Mouse (Mus musculus) gastrocnemius, postnatal 36 days (tissue): ENCODE data around the gene Slc38a3. TPM values are rescaled to one million over a fixed set of nuclear protein-coding genes. Genes with fewer than 3 reads are reported as not detected.

Experiments used
- DNase-seq, 2 experiments: peaks; one replicate each; pipeline ENCODE4 v3.0.0; 2022
- intact Hi-C: fragments of 180-260 bp; cut with DNase I; formaldehyde crosslinking; loops from one replicate; pipeline ENCODE4 v1.15.1; 2025
- total RNA-seq, 2 experiments: library from RNA; stranded (reverse); gene quantifications; 2 replicates each; pipeline ENCODE4 v1.2.3; 2021

The Slc38a3 gene
- total RNA-seq, 2 experiments from 2014 or later = 60.6 to 81.6 TPM

DNA sequence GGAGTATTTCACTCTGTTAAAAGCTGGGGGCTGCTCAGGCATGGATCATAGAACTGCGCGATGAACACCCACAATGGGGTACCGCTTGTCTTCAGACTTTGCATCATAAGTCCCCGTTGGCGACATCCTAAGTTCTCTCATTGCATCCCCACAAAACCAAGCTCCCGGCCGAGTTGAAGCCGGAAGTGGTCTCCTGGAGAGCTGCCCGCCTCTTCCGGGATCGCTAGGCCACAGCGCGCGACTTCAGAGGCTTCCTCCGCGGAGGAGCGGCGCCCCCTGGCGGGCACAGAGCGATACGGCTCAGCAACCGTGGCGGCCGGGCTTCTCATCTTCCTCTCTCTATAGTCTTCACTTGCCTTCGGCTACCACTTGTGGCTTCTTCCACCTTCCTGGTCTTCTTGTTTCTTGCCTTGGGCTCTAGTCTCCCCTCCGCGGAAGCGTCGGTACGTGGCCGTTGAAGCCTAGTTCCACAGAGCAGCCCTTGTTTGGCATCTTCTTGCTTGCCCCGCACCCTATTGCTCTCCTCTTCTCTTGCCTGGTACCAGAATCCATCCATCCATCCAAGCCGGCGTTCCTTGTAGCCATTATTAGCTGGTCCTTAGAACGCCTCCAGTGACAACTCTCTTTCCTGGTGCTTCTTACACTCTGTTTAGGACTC lies 24.7 kb downstream of the Slc38a3 start:
- DNase-seq = peak; percentile 88 to 91
- intact Hi-C loops = loop anchor here (1.0 to 2.0 kb wide), 3 partner anchors 18 to 42 kb away; no protein-coding TSS in a partner anchor

DNA sequence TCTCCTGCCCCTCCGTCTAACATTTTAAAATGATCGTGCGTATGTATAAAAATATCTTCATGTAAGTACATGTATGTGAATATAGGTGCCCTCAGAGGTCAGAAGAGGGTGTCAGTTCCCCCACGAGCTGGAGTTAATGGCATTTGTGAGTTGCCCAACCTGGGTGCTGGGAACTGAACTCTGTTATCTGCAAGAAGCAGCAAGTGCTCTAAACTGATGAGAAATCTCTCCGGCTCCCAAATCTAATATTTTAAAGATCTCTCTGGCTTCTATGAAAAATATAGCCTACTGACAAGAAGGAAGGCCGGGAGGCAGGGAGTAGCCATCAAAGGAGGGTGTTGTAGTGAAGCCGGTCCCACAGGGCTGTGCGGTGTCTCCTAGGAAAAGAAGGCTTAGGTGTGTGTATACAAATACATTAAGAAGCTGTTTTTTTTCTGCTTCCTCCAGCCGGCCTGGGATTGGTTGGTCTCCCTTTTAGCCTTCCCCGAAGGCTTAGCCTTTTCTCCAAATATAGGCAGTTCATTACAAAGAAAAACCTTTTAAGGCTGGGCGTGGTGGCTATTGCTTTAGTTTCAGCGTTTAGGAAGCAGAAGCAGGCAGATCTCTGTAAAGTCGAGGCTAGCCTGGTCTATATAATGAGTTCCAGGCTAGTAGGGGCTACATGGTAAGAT lies 25.7 kb downstream of the Slc38a3 start:
- intact Hi-C loops = loop anchor here (2.0 kb wide), 1 partner anchor 17 kb away; no protein-coding TSS in a partner anchor
- no peak for DNase-seq

DNA sequence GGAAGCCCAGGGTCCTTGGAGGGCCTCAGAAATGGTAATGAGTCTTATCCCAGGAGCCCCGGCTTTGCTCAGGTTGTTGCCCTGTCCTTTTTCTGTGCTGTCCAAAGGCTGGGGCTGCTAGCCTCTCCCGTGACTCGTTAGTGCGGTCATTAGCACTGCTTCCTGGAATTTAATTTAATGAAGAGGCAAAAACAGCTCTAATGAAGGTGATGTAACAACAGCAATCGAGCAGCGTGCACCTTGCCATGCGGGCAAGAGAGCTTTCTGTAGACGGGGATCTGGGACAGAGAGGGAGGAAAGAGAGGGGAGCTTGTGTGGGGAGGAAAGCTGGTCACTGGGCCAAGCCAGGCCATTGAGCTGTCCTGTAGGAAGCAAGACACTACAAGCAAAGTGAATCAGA lies 27.7 kb downstream of the Slc38a3 start:
- DNase-seq = no peak
- intact Hi-C loops = no loop called here

DNA sequence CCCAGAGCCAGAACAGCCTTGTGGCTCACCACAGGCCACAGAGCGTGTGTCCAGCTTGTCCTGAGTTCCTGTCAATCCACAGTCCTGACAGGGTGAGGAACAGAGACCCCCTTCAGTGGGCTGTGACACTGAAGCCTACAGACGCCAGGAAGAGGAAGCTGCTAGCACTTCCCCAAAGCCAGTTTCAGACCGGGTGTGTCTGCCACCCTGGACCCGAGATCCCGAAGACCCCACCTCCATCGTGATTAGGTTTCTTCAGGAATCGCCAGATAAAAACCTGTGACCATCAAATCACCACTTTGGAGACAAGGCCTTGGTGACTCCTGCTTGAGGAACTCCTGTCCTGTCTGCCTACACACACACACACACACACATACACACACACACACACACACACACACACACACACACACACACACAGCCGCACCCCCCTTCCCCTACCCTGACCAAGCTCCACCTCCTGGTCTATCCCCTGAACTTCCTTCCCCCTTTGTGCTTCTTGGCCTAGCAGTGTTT lies 29.0 kb downstream of the Slc38a3 start:
- no peak for DNase-seq
- intact Hi-C loops = no loop called here

DNA sequence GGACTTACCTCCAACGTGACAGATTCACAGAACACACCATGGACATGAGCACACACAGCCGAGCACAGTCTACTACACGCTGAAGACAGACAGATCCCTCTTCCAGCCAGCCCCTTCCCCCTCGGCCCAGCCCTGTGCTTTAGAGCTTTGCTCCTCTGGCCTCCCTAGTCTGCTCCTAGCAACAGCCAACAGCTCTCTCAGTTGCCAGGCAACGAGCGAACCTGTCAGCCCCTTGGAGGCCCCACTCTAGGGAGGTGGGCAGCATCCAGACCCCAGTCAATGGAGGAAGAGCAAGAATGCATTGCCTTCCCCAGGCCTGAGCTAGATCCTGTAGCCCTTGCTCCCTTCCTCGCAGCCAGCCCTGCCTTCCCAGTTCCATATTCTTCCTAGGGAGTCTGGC lies 32.3 kb downstream of the Slc38a3 start:
- intact Hi-C loops = no loop called here
- DNase-seq = no peak

DNA sequence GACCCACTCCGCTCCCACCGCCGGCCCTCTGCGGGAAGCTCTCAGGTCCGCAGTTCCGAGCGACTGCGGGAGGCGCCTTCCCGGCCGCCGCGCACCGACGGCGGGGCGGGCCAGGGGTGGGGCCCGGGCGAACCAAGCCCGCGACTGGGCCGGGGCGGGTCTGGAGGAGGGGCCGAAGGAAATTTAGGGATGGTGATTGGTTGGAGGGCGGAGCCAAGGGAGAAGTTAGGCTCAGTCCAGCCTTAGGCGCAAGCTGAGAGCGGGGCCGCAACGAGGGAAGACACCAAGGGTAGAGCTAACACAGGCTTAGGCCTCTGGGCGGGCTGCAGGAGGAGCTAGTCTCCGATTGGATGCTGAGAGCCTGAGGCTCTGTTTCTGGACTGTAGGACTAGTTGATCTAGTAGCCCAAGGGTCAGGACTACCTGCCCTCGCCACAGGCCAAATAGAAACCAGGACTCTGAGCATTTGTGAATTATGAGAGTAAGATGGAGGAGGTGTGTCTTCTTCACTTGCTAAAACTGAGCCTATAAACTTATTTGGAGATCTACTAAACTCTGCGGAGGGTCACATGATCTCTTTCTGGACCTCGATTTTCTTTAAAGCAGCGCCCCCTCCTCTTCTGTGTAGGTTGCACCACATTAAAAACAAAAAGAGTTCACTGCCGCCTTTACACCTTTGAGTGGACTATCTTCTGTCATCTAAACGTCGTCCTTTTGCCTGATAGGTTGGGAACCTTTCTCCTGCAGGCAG lies 33.9 kb downstream of the Slc38a3 start, which contains the start of gene Gnai2:
Gene Gnai2 (minus strand): TSS at position 89 of the 750 bp plus-strand sequence.
- peak; percentile 95 to 96 for DNase-seq
- intact Hi-C loops = no loop called here

DNA sequence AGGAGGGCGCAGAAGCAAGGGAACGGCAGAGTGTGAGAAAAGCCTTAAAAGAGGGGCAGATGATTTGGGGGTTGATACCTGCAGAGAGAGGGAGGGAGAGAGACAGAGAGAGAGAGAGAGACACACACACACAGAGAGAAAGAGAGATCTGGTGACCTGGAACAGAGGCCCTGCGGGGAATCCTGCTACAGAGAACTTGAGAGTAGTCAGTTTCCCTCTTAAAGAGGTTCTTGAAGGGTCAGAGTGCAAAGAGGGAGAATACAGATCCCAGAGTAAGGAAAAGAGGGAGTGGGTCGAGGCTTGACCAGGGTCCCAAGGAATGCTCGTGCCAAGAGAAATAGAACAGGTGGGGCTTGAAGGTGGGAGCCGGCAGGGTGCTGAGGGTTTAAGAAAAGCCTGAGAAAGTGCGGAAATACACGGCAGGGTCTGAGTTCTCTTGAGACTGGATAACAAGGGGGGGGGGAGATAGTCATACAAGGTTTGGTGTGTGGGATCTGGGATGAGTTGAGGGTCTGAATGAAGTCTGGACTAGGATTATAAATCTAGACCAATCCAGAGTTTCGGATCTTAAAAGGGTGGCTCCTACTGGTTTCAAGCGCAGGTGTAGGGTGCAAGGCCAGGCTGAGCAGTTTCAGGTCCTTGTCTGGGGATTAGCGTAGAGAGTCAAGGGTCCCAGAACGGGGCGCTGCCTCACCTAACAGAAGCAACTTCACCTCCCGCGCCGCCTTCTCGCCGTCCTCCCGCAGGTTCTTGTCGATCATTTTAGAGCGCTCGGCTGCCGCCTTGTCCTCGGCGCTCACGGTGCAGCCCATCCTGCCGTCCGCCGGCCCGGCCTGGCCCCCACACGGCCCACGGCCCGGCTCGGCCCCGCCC lies 34.7 kb downstream of the Slc38a3 start:
- intact Hi-C loops = no loop called here
- DNase-seq = no peak

DNA sequence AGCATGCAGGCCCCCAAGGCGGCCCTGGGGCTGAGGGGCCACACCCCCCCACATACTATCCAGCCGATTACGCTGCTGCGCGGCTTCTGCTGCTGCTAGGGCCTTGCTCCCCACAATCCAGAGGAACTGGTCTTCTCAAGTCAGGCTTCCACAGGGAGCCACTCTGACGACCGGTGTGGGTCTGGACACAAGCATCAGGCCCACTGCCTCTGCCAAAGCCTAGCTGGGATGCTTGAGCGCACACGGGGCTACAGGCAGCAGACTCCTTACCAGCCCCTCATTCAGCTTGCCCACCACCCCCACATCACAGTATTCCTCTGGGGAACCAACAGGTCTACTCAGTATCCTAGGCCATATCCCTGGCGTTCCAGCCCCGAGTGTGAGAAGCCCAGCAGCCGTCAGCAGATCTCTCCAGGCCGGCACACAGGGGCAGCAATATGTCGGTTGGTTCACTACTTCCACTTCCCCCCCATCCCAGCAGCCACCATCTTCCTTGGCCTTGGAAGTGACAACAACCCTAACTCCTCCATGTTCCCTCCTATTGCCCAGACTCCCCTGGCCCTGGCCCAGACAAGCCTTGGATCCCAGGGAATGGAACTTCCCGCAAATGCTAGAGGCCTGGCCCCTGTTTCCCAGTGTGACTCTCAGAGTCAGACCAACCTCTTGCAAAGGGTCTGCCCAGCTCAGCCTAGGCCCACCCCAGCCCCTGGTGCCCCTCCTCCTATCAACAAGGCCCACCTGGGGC lies 35.5 kb downstream of the Slc38a3 start:
- intact Hi-C loops = loop anchor here (2.0 kb wide), 1 partner anchor 21 kb away; no protein-coding TSS in a partner anchor

DNA sequence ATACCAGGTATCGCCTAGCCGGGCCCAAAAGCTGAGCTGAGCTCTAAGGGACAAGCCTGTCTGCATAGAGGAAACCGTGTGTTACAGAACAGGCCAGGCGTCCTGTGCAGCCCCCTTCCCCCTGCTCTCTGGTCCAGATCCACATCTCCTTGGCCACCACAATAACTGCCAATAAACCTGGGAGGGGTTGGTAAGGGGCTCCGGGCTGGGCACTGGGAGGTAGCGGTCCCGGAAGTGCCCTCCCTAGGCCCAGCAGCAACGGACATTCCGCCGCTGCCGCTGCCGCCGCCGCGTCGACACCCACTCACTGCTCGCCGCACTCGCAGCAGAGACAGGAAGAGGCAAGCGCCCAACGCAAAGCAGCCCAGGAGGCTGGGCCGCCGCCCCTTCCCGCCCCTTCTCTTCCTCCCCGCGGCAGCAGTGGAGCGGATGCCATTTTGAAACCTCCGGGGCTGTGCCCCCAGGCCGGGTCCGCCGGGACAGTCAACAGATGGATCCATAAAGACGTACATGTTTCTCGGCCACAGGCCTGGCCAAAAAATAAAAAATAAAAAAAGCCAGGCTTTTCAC lies 36.2 kb downstream of the Slc38a3 start:
- intact Hi-C loops = loop anchor here (2.0 kb wide), 1 partner anchor 20 kb away; no protein-coding TSS in a partner anchor
- DNase-seq = peak; percentile 76 to 78

More for the DNA sequence above, 35.5 kb downstream of the Slc38a3 start:
- no peak for DNase-seq

DNA sequence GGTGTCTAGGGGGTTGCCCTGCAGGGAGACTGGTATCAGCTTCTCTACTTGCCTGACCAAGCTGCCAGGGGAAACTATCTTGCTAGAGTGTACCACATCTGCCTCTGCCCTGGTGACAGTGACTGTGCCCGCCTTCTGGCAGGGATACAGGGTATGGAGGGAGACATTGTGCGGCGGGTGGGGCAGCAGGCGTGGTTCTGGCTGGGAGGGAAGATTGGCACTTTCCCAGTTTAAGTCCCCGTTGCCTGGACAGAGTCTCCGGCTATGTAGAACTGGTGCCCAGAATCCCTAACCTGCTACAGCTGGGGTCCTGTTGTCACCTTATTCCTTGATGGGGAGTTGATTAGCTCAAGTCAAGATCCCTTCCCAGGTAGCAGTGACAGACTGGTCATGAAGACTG lies 36.9 kb downstream of the Slc38a3 start:
- no peak for DNase-seq
- intact Hi-C loops = loop anchor here (2.0 kb wide), 1 partner anchor 20 kb away; no protein-coding TSS in a partner anchor

DNA sequence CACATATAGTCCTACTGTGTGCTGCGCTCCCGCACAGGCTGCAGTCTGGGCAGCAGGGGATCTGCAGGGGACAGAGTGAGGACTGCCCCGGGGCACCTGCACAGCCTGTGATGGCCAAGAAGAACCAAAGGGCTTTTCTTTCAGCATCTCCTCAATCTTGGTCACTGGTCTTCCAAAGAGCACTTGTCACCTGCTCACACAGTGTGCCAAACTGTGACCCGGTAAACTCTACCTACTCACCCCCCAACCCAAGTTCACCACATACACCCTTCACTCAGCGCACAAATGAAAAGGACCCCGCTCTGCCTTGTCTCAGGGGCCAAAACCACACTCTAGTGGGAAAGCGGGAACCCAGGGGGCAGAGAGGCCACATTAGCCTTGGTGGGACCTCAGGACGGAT lies 37.5 kb downstream of the Slc38a3 start:
- no peak for DNase-seq
- intact Hi-C loops = loop anchor here (2.0 kb wide), 1 partner anchor 19 kb away; no protein-coding TSS in a partner anchor

DNA sequence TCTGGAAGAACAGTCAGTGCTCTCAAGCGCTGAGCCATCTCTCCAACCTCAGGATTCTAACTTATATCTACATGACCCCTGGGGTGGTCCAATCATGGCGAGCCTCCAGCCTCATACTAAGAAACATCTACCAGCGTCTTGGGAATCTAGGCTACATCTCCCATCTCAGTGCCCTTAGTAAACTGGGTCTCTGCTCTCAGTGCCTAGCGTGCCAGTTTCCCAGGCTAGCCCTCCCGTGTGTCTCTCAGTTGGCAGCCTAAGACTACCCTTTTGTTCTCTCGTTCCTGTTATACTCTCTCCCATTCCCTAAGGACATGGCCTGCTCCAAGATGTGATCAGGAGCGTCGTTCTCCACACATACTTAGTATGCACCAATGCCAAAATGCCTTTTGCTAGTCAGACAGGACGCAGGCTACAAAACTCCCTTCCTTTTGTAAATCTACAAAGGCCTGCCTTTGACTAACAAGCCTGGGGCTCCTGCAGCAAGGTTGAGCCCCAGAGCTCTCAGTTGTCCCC lies 38.0 kb downstream of the Slc38a3 start:
- DNase-seq = no peak
- intact Hi-C loops = no loop called here

DNA sequence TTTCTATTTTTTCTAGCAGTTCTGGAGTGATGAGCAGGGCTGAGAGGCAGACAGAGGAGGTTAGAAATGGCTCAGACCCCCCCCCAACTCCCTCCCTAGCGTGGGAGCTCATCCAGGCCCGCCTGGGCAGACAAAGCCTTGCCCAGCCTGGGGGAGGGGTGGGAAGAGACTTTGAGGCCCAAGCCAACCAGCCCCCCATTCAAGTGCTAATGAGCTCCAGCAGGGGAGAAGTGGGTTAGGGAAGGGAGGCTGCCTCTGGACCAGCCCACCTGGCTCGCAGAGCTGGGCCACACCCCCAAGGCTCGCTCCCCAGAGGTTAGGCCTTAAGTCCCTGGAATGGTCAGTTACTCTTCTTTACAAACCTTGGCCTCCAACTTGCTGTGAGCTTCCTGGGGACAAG lies 38.8 kb downstream of the Slc38a3 start:
- intact Hi-C loops = no loop called here
- DNase-seq = peak in 1 of 2 experiments; percentile 33

DNA sequence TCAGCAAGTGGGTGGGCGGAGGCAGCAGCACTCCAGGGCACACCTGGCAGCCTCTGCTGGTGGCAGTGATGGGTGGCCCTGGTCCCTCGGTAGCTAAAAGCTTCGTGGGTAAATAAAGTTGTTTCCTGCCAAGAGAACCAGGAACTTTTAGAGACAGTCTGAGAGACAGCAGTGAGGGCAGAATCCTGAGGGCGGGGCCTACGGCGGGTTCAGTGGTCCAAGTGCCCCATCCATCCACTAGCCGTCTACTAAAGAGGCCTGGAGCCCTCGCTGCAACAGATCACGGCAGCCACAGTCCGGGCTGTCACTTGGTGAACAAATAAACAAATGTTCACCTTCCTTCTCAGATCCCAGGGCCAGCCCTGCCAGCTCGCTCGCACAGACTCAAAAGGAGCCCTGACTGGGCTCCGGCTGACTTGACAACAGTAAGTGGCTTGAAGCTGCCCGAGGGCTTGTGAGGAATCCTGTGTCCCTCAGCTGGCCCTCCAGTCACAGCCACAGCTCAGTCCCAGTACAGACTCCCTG lies 39.4 kb downstream of the Slc38a3 start:
- intact Hi-C loops = no loop called here
- DNase-seq = no peak

DNA sequence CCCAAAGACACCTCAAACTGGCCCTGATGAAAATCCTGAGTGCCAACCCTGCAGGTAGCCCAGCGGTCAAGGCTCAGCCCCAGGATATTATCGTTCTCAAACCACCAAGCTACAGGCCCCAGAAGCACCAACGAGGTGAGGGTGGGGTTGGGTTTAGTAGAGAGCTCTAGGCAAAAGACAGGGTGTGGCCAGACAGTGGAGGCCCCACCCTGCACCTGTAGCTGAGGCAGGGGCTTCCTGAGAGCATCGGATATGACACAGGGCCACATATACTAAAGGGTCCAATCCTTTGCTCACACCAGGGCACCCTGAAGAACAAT lies 40.0 kb downstream of the Slc38a3 start:
- intact Hi-C loops = no loop called here
- no peak for DNase-seq

DNA sequence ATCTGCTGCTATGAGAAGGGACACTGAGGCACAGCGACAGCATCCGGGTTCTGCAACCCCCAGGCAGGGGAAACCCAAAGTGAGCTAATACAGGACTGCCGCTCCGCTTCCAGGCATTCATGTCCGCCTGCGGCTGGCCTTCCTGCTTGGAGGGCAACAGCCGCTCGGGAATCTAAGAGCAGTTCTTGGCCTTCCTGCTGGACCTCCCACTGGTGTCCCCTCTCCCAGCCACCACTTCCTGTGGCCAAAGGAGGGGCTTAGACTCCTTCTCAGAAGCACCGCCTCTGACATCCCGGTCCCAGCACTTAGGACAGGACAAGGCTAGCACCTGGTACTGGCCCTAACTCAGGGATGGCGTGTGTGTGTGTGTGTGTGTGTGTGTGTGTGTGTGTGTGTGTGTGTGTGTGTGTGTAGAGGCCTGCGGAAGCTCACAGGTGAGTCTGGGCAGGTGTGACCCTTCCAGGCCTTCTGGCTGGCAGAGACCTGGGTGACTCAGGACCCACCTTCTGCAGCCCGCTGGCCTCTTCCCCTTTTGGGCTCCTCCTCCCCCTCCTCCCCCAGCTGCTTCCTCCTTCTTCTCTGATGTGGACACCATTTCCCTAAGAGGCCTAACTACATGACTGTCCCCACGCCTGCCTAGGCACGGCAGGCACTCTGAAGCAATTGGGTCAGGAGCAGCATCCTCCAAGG lies 40.5 kb downstream of the Slc38a3 start:
- DNase-seq = no peak
- intact Hi-C loops = no loop called here

DNA sequence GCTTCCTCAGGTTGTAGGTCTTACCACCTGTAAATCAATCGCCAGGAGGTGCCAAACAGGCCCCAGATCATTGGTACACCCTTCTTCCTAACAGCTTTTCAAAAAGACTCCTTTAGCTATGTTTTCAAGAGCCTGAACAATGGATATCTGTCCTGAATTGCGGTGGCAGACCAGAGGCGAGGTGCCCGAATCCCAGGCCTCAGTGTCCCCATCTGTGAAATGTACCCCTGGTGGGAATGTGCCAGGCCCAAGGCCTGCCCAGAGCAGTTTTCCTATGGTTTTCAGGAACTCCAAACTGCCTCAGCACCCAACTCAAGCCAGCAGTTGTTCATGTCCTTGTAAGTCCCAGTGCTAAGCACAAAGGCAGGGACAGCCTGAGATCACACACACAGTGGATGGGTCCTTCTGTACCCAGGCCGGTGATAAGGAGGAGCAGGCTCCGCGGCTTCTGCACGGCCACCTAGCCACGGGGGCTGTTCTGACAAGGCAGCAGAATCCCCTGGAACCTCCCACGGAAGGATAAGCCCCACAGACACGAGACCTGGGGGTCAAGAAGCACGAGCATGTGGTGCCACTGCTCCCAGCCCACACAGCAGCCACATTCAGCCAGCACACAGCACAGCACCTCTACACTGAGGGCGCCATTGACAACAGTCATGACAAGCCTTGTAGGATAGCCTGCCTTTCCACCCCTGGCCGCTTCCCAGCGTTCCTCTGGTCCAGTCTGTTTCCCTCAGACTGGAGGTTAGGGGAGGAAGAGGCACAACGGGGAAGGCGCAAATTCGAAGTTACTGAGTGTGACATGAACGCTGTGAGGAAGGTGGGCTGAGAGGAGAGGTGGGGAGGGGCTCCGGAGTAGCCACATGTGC lies 41.7 kb downstream of the Slc38a3 start:
- intact Hi-C loops = loop anchor here (2.0 kb wide), 1 partner anchor 17 kb away; no protein-coding TSS in a partner anchor
- no peak for DNase-seq
